Comparison of ENCODE assay signal across 23 mouse cellular contexts in genomic region chr6:39818922-39819321, GRCm38 (mm10). TPM values are rescaled to one million over a fixed set of nuclear protein-coding genes. Genes with fewer than 3 reads are reported as not detected.
DNase-seq lines count a peak whose midpoint lies in the region; ATAC-seq and TF ChIP-seq lines count a peak whose summit lies in the region.
"Had no signal": no experiment of that assay in that cellular context is flagged by ENCODE, and none has a peak within 500 bp of the region (broad histone marks: within the 10 kb centered on the region; RNA-seq: fewer than 3 reads in every experiment).

No protein-coding gene starts in this region.

- H3K4me1 ChIP-seq in midbrain, postnatal 0 days (ENCODE audit: insufficient read depth, low read length): no peaks in the 10 kb centered on the region
- H3K4me1 ChIP-seq in midbrain, embryonic 14.5 days (ENCODE audit: control insufficient read depth, insufficient read depth, low read length): no peaks in the 10 kb centered on the region
- H3K4me1 ChIP-seq in hindbrain, embryonic 13.5 days (replicated peaks): no peaks in the 10 kb centered on the region
- no peaks in the 10 kb centered on the region for H3K4me1 ChIP-seq in heart, embryonic 10.5 days
- H3K4me1 ChIP-seq: forebrain, embryonic 15.5 days; hindbrain, embryonic 12.5 days; kidney, embryonic 15.5 days; stomach, embryonic 15.5 days had no signal

- 0 out of 2 replicates have a peak, but pooled peaks have one; percentile 17 for TF ChIP-seq CTCF in layer of hippocampus, adult 2 months (conservative IDR thresholded peaks at IDR 0.05)
- TF ChIP-seq CTCF in midbrain, postnatal 0 days (IDR thresholded peaks at IDR 0.05): peak; percentile 22; the same call in 1 of the 2 replicates

- WGBS in midbrain, postnatal 0 days: 47% methylated on average over 4 of the region's 4 CpGs
- WGBS in midbrain, embryonic 14.5 days: 51% methylated on average over 4 of the region's 4 CpGs
- WGBS in hindbrain, embryonic 13.5 days: 51% methylated on average over 4 of the region's 4 CpGs
- 46% methylated on average over 4 of the region's 4 CpGs for WGBS in heart, embryonic 10.5 days

- no peaks in the 10 kb centered on the region for H3K27me3 ChIP-seq in midbrain, postnatal 0 days (ENCODE audit: insufficient read depth, low read length)
- no peaks in the 10 kb centered on the region for H3K27me3 ChIP-seq in midbrain, embryonic 14.5 days (ENCODE audit: control insufficient read depth, insufficient read depth, low read length)
- no peaks in the 10 kb centered on the region for H3K27me3 ChIP-seq in splenic B cell, adult 2 months (ENCODE audit: control insufficient read depth, insufficient read depth, low read length, poor library complexity, severe bottlenecking)
- H3K27me3 ChIP-seq in hindbrain, embryonic 13.5 days: no peaks in the 10 kb centered on the region
- no peaks in the 10 kb centered on the region for H3K27me3 ChIP-seq in heart, embryonic 10.5 days (ENCODE audit: insufficient read depth, poor library complexity, severe bottlenecking)
- H3K27me3 ChIP-seq: forebrain, embryonic 15.5 days; hindbrain, embryonic 12.5 days; kidney, embryonic 15.5 days; stomach, embryonic 15.5 days had no signal

- H3K4me2 ChIP-seq in midbrain, postnatal 0 days (ENCODE audit: low read depth, low read length, poor library complexity, severe bottlenecking): no peak overlapping the region
- H3K4me2 ChIP-seq in midbrain, embryonic 14.5 days (ENCODE audit: low read length): no peak overlapping the region
- H3K4me2 ChIP-seq in hindbrain, embryonic 13.5 days: no peak overlapping the region
- H3K4me2 ChIP-seq: forebrain, embryonic 15.5 days; hindbrain, embryonic 12.5 days; kidney, embryonic 15.5 days; midbrain, embryonic 11.5 days; stomach, embryonic 15.5 days had no signal

- H3K36me3 ChIP-seq in midbrain, postnatal 0 days (ENCODE audit: insufficient read depth, low read length): no peaks in the 10 kb centered on the region
- no peaks in the 10 kb centered on the region for H3K36me3 ChIP-seq in midbrain, embryonic 14.5 days (ENCODE audit: control insufficient read depth, insufficient read depth, low read length)
- H3K36me3 ChIP-seq in splenic B cell, adult 2 months (ENCODE audit: control insufficient read depth, insufficient read depth, low read length, poor library complexity, severe bottlenecking): no peaks in the 10 kb centered on the region
- H3K36me3 ChIP-seq in hindbrain, embryonic 13.5 days: no peaks in the 10 kb centered on the region
- H3K36me3 ChIP-seq in heart, embryonic 10.5 days: no peaks in the 10 kb centered on the region
- H3K36me3 ChIP-seq: forebrain, embryonic 15.5 days; hindbrain, embryonic 12.5 days; kidney, embryonic 15.5 days; stomach, embryonic 15.5 days had no signal

- H3K9me3 ChIP-seq in midbrain, postnatal 0 days (ENCODE audit: low read length): no peaks in the 10 kb centered on the region
- no peaks in the 10 kb centered on the region for H3K9me3 ChIP-seq in midbrain, embryonic 14.5 days (ENCODE audit: control insufficient read depth, low read length)
- no peaks in the 10 kb centered on the region for H3K9me3 ChIP-seq in hindbrain, embryonic 13.5 days
- no peaks in the 10 kb centered on the region for H3K9me3 ChIP-seq in heart, embryonic 10.5 days
- H3K9me3 ChIP-seq: forebrain, embryonic 15.5 days; hindbrain, embryonic 12.5 days; kidney, embryonic 15.5 days; stomach, embryonic 15.5 days had no signal

- no peak overlapping the region for H3K9ac ChIP-seq in midbrain, postnatal 0 days (replicated peaks; ENCODE audit: low read length, poor library complexity, severe bottlenecking)
- no peak overlapping the region for H3K9ac ChIP-seq in midbrain, embryonic 14.5 days (replicated peaks; ENCODE audit: low read length)
- no peak overlapping the region for H3K9ac ChIP-seq in hindbrain, embryonic 13.5 days
- H3K9ac ChIP-seq: forebrain, embryonic 15.5 days; hindbrain, embryonic 12.5 days; kidney, embryonic 15.5 days; liver, embryonic 14.5 days; stomach, embryonic 15.5 days had no signal

- H3K4me3 ChIP-seq in layer of hippocampus, adult 2 months: no peak overlapping the region
- H3K4me3 ChIP-seq in midbrain, postnatal 0 days (ENCODE audit: low read depth, low read length): no peak overlapping the region
- no peak overlapping the region for H3K4me3 ChIP-seq in midbrain, embryonic 14.5 days (replicated peaks; ENCODE audit: low read depth, low read length)
- H3K4me3 ChIP-seq in hindbrain, embryonic 13.5 days: no peak overlapping the region
- H3K4me3 ChIP-seq in heart, embryonic 10.5 days: no peak overlapping the region
- H3K4me3 ChIP-seq: forebrain, embryonic 15.5 days; hindbrain, embryonic 12.5 days; kidney, embryonic 15.5 days; stomach, embryonic 15.5 days had no signal

- H3K27ac ChIP-seq in layer of hippocampus, adult 2 months: no peak overlapping the region
- H3K27ac ChIP-seq in midbrain, postnatal 0 days (ENCODE audit: low read depth, low read length): no peak overlapping the region
- no peak overlapping the region for H3K27ac ChIP-seq in midbrain, embryonic 14.5 days (replicated peaks; ENCODE audit: low read depth, low read length)
- H3K27ac ChIP-seq in hindbrain, embryonic 13.5 days: no peak overlapping the region
- H3K27ac ChIP-seq in heart, embryonic 10.5 days: no peak overlapping the region
- H3K27ac ChIP-seq: forebrain, embryonic 15.5 days; hindbrain, embryonic 12.5 days; kidney, embryonic 15.5 days; liver, embryonic 14.5 days; stomach, embryonic 15.5 days had no signal

- ATAC-seq in midbrain, postnatal 0 days (ENCODE audit: low FRiP score): no peak
- ATAC-seq in midbrain, embryonic 14.5 days (ENCODE audit: low FRiP score, low TSS enrichment): no peak
- no peak for ATAC-seq in hindbrain, embryonic 13.5 days (ENCODE audit: low FRiP score)
- ATAC-seq: forebrain, embryonic 15.5 days had no signal

- no peak for DNase-seq in layer of hippocampus, adult 2 months (ENCODE audit: low spot score in 2 of 2)
- DNase-seq in layer of hippocampus, adult 11-12 months (ENCODE audit: low spot score): no peak
- DNase-seq in midbrain, postnatal 0 days (ENCODE audit: low spot score): no peak
- no peak for DNase-seq in midbrain, embryonic 14.5 days
- peak; percentile 48 for DNase-seq in brain, adult 2 months (ENCODE audit: low read depth, low spot score)
- DNase-seq in splenic B cell, adult 2 months (ENCODE audit: low read depth, low spot score): peak; percentile 14
- DNase-seq in heart, embryonic 10.5 days (ENCODE audit: low spot score): no peak
- DNase-seq: adrenal gland, postnatal 14 days; cerebellum, adult 8-10 months; cerebellum, postnatal 36 days; heart, adult 18-20 months; kidney, adult 11 months; kidney, postnatal 4 days had no signal

RNA-seq across cellular contexts. Expression of gene Mrps33, which starts 8.1 kb away (rescaled TPM):
- total RNA-seq in layer of hippocampus, adult 2 months (2021): 100 to 1,000 TPM; 103 to 118 TPM
- total RNA-seq in midbrain, postnatal 0 days (2014; rRNA removed): 34.3 and 41.7 TPM in 2 replicates
- 167 and 171 TPM in 2 replicates for polyA plus RNA-seq in midbrain, postnatal 0 days (2015; fragmentation: Nextera tagmentation; extraction: Ambion mirVana)
- polyA plus RNA-seq in midbrain, embryonic 14.5 days (2014; fragmentation: Nextera tagmentation; extraction: Ambion mirVana): 192 and 205 TPM in 2 replicates
- 199 and 222 TPM in 2 replicates for polyA plus RNA-seq in hindbrain, embryonic 13.5 days (2015; fragmentation: Nextera tagmentation; extraction: Ambion mirVana)
- polyA plus RNA-seq in heart, embryonic 10.5 days (2016; fragmentation: Nextera tagmentation; extraction: Ambion mirVana): 184 and 206 TPM in 2 replicates

RNA-seq across cellular contexts. Expression of gene Tmem178b, which starts 54.1 kb away (rescaled TPM):
- 100 to 1,000 TPM; 169 to 170 TPM for total RNA-seq in layer of hippocampus, adult 2 months (2021)
- 159 and 190 TPM in 2 replicates for total RNA-seq in midbrain, postnatal 0 days (2014; rRNA removed)
- polyA plus RNA-seq in midbrain, postnatal 0 days (2015; fragmentation: Nextera tagmentation; extraction: Ambion mirVana): 27.3 and 31.3 TPM in 2 replicates
- 44.6 and 46.4 TPM in 2 replicates for polyA plus RNA-seq in midbrain, embryonic 14.5 days (2014; fragmentation: Nextera tagmentation; extraction: Ambion mirVana)
- polyA plus RNA-seq in hindbrain, embryonic 13.5 days (2015; fragmentation: Nextera tagmentation; extraction: Ambion mirVana): 29.8 and 31.9 TPM in 2 replicates
- polyA plus RNA-seq in heart, embryonic 10.5 days (2016; fragmentation: Nextera tagmentation; extraction: Ambion mirVana): 0.06 and 0.18 TPM in 2 replicates
- total RNA-seq: monocyte, adult 5-6 weeks; neutrophil, adult 5-6 weeks had no signal
- polyA plus RNA-seq: heart, embryonic 14.5 days; liver, embryonic 14.5 days had no signal

Comparison
In these comparisons a context has a peak if more than half of its experiments do, and no peak if none do; other contexts are left out.
1. DNase-seq: peak in brain, adult 2 months (single experiment) and splenic B cell, adult 2 months (single experiment); none in layer of hippocampus, adult 2 months (0 of 2), layer of hippocampus, adult 11-12 months (single experiment), midbrain, postnatal 0 days (single experiment), midbrain, embryonic 14.5 days (single experiment) and heart, embryonic 10.5 days (single experiment).
2. RNA of gene Tmem178b, which starts 54.1 kb away (polyA plus RNA-seq): 44.6 to 46.4 TPM in midbrain, embryonic 14.5 days, 29.8 to 31.9 TPM in hindbrain, embryonic 13.5 days and 27.3 to 31.3 TPM in midbrain, postnatal 0 days; 0.06 to 0.18 TPM in heart, embryonic 10.5 days; every median in the first group is over 10 times any median in the second.